12 mouse cellular contexts compared by ENCODE assay signal in the genomic region with DNA sequence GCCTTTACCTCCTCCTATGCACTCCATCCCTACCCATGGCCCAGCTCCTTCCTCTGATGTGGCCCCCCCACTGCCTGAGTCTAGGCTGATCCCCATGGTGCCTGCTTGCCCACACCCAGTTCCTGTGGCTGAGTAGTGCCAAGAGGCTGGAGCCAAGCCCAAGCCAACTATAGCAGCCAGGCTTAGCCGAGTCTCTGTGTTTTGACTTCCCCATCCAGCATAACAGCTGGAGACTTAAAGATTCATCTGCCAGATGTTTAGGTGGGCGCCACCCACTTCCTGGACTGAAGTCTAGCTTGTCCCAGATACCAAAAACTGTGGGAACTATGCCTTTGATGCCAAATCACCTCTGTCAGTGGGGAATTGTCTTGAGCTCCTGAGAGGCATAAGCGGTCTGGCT. TPM values are rescaled to one million over a fixed set of nuclear protein-coding genes. Genes with fewer than 3 reads are reported as not detected.
DNase-seq lines count a peak whose midpoint lies in the region; ATAC-seq and TF ChIP-seq lines count a peak whose summit lies in the region.
"Had no signal": no experiment of that assay in that cellular context is flagged by ENCODE, and none has a peak within 500 bp of the region (broad histone marks: within the 10 kb centered on the region; RNA-seq: fewer than 3 reads in every experiment).

No protein-coding gene starts in this region.

- TF ChIP-seq POLR2A in heart, adult 2 months (IDR thresholded peaks at IDR 0.05; ENCODE audit: insufficient read depth, low read depth, low read length): no peak

- H3K36me3 ChIP-seq in heart, adult 2 months (ENCODE audit: control insufficient read depth, insufficient read depth, low read length): no peaks in the 10 kb centered on the region
- H3K36me3 ChIP-seq in heart, embryonic 12.5 days: peaks cover 6% of the 10 kb centered on the region
- H3K36me3 ChIP-seq in limb, embryonic 15.5 days: 0 out of 2 replicates have a peak, but pooled peaks cover 4% of the 10 kb centered on the region
- H3K36me3 ChIP-seq in hindbrain, embryonic 16.5 days (ENCODE audit: control insufficient read depth, insufficient read depth, low read length): peaks cover under 1% of the 10 kb centered on the region; the same call in 1 of the 2 replicates

- H3K9ac ChIP-seq in heart, adult 2 months (ENCODE audit: low read depth, low read length): no peak overlapping the region
- no peak overlapping the region for H3K9ac ChIP-seq in heart, embryonic 12.5 days
- H3K9ac ChIP-seq in limb, embryonic 15.5 days: no peak overlapping the region
- H3K9ac ChIP-seq in hindbrain, embryonic 16.5 days (ENCODE audit: low read depth, low read length): no peak overlapping the region

- ATAC-seq in heart, embryonic 12.5 days (ENCODE audit: insufficient number of reproducible peaks, low FRiP score): no peak
- no peak for ATAC-seq in limb, embryonic 15.5 days (ENCODE audit: insufficient number of reproducible peaks, low FRiP score, low TSS enrichment, low read depth)
- no peak for ATAC-seq in hindbrain, embryonic 16.5 days
- ATAC-seq: CD4-positive, CD25-positive, alpha-beta regulatory T cell, adult 4 months; forebrain, embryonic 14.5 days had no signal

- H3K9me3 ChIP-seq in heart, embryonic 12.5 days (replicated peaks): no peaks in the 10 kb centered on the region
- H3K9me3 ChIP-seq in limb, embryonic 15.5 days: no peaks in the 10 kb centered on the region
- H3K9me3 ChIP-seq in hindbrain, embryonic 16.5 days (ENCODE audit: control insufficient read depth, low read length): no peaks in the 10 kb centered on the region
- H3K9me3 ChIP-seq: megakaryocyte, embryonic 14.5 days had no signal

- H3K4me1 ChIP-seq in heart, adult 2 months (ENCODE audit: control insufficient read depth, insufficient read depth, low read length): peaks cover 22% of the 10 kb centered on the region
- peaks cover 18% of the 10 kb centered on the region for H3K4me1 ChIP-seq in heart, embryonic 12.5 days (replicated peaks)
- peaks cover 36% of the 10 kb centered on the region for H3K4me1 ChIP-seq in limb, embryonic 15.5 days
- peaks cover 11% of the 10 kb centered on the region for H3K4me1 ChIP-seq in hindbrain, embryonic 16.5 days (ENCODE audit: control insufficient read depth, insufficient read depth, low read depth, low read length)

- TF ChIP-seq CTCF in heart, adult 2 months (IDR thresholded peaks at IDR 0.05): no peak

- peak; percentile 58 to 70 for DNase-seq in heart, adult 2 months
- peak; percentile 36 for DNase-seq in 416B (ENCODE audit: low read depth)
- peak; percentile 25 to 38 for DNase-seq in gastrocnemius, adult 8-10 months (ENCODE audit: low spot score in 2 of 2)
- no peak for DNase-seq in ovary, postnatal 36 days (ENCODE audit: low spot score)
- no peak for DNase-seq in retina, embryonic 14.5 days (ENCODE audit: low spot score)
- DNase-seq: cerebellum, adult 9-10 months had no signal

- H3K27me3 ChIP-seq in heart, adult 2 months (ENCODE audit: control insufficient read depth, insufficient read depth, low read length): no peaks in the 10 kb centered on the region
- no peaks in the 10 kb centered on the region for H3K27me3 ChIP-seq in heart, embryonic 12.5 days (replicated peaks)
- no peaks in the 10 kb centered on the region for H3K27me3 ChIP-seq in limb, embryonic 15.5 days
- no peaks in the 10 kb centered on the region for H3K27me3 ChIP-seq in hindbrain, embryonic 16.5 days (replicated peaks; ENCODE audit: control insufficient read depth, insufficient read depth, low read length)

- TF ChIP-seq EP300 in heart, adult 2 months (IDR thresholded peaks at IDR 0.05; ENCODE audit: insufficient read depth, low read depth, low read length): 0 out of 2 replicates have a peak, but pooled peaks have one; percentile 44

- H3K79me2 ChIP-seq in heart, adult 2 months (replicated peaks; ENCODE audit: control insufficient read depth, insufficient read depth, low read length): no peaks in the 10 kb centered on the region

- WGBS in heart, adult 2 months: 37% methylated on average over 3 of the region's 3 CpGs
- 58% methylated on average over 3 of the region's 3 CpGs for WGBS in heart, embryonic 12.5 days
- 43% methylated on average over 3 of the region's 3 CpGs for WGBS in limb, embryonic 15.5 days
- WGBS in hindbrain, embryonic 16.5 days: 82% methylated on average over 3 of the region's 3 CpGs

- no peak overlapping the region for H3K4me3 ChIP-seq in heart, adult 2 months
- H3K4me3 ChIP-seq in heart, embryonic 12.5 days: no peak overlapping the region
- no peak overlapping the region for H3K4me3 ChIP-seq in limb, embryonic 15.5 days
- H3K4me3 ChIP-seq in hindbrain, embryonic 16.5 days (ENCODE audit: low read length): no peak overlapping the region
- H3K4me3 ChIP-seq: megakaryocyte, embryonic 14.5 days had no signal

- H3K4me2 ChIP-seq in heart, embryonic 12.5 days: no peak overlapping the region
- no peak overlapping the region for H3K4me2 ChIP-seq in limb, embryonic 15.5 days
- no peak overlapping the region for H3K4me2 ChIP-seq in hindbrain, embryonic 16.5 days (ENCODE audit: low read length)

- intact Hi-C loops in heart, adult 2 months (cut with DNase I): loop anchor here (2.0 kb wide), 1 partner anchor 35 kb away; a partner anchor contains a TSS

- H3K27ac ChIP-seq in heart, adult 2 months: peak overlapping the region; percentile 26
- H3K27ac ChIP-seq in heart, embryonic 12.5 days (ENCODE audit: poor library complexity, severe bottlenecking): no peak overlapping the region
- H3K27ac ChIP-seq in limb, embryonic 15.5 days: peak overlapping the region; percentile 24; the same call in 1 of the 2 replicates
- no peak overlapping the region for H3K27ac ChIP-seq in hindbrain, embryonic 16.5 days (ENCODE audit: low read depth, low read length)

RNA-seq across cellular contexts. Expression of a gene that starts 34.2 kb away (rescaled TPM):
- 1 to 10 TPM; 5.3 to 7.4 TPM for total RNA-seq in heart, adult 2 months (2021)
- polyA plus RNA-seq in heart, adult 2 months (2012; rRNA removed): 5.5 and 8.5 TPM in 2 replicates
- polyA plus RNA-seq in heart, embryonic 12.5 days (2016; fragmentation: Nextera tagmentation; extraction: Ambion mirVana): 7.8 and 8.0 TPM in 2 replicates
- 1 to 10 TPM; 3.1 to 6.1 (median 3.7) TPM for total RNA-seq in gastrocnemius, adult 8-10 months (2022)
- 20.5 and 20.9 TPM in 2 replicates for polyA plus RNA-seq in limb, embryonic 15.5 days (2015; fragmentation: Nextera tagmentation; extraction: Ambion mirVana)
- polyA plus RNA-seq in hindbrain, embryonic 16.5 days (2015; fragmentation: Nextera tagmentation; extraction: Ambion mirVana): 16.4 and 19.3 TPM in 2 replicates

RNA-seq across cellular contexts. Expression of a gene that starts 34.4 kb away (rescaled TPM):
- 1 to 10 TPM; 3.4 to 3.9 TPM for total RNA-seq in heart, adult 2 months (2021)
- polyA plus RNA-seq in heart, adult 2 months (2012; rRNA removed): 3.1 and 3.4 TPM in 2 replicates
- polyA plus RNA-seq in heart, embryonic 12.5 days (2016; fragmentation: Nextera tagmentation; extraction: Ambion mirVana): 1.1 TPM in 2 replicates
- total RNA-seq in gastrocnemius, adult 8-10 months (2022): 1 to 10 TPM; 2.9 to 4.6 (median 3.7) TPM
- polyA plus RNA-seq in limb, embryonic 15.5 days (2015; fragmentation: Nextera tagmentation; extraction: Ambion mirVana): 3.4 and 4.2 TPM in 2 replicates
- polyA plus RNA-seq in hindbrain, embryonic 16.5 days (2015; fragmentation: Nextera tagmentation; extraction: Ambion mirVana): 3.2 and 3.6 TPM in 2 replicates

RNA-seq across cellular contexts. Expression of a gene that starts 37.6 kb away (rescaled TPM):
- total RNA-seq in heart, adult 2 months (2021): 100 to 1,000 TPM; 139 to 150 TPM
- 208 and 236 TPM in 2 replicates for polyA plus RNA-seq in heart, adult 2 months (2012; rRNA removed)
- polyA plus RNA-seq in heart, embryonic 12.5 days (2016; fragmentation: Nextera tagmentation; extraction: Ambion mirVana): 88.2 and 90.8 TPM in 2 replicates
- 10 to 100 TPM; 36.7 to 39.9 (median 38.5) TPM for total RNA-seq in gastrocnemius, adult 8-10 months (2022)
- 119 and 127 TPM in 2 replicates for polyA plus RNA-seq in limb, embryonic 15.5 days (2015; fragmentation: Nextera tagmentation; extraction: Ambion mirVana)
- 119 and 123 TPM in 2 replicates for polyA plus RNA-seq in hindbrain, embryonic 16.5 days (2015; fragmentation: Nextera tagmentation; extraction: Ambion mirVana)

RNA-seq across cellular contexts. Expression of a gene that starts 38.1 kb away (rescaled TPM):
- total RNA-seq in heart, adult 2 months (2021): 10 to 100 TPM; 37.6 to 39.7 TPM
- polyA plus RNA-seq in heart, adult 2 months (2012; rRNA removed): 35.1 and 36.1 TPM in 2 replicates
- polyA plus RNA-seq in heart, embryonic 12.5 days (2016; fragmentation: Nextera tagmentation; extraction: Ambion mirVana): 34.9 and 37.2 TPM in 2 replicates
- 10 to 100 TPM; 17.2 to 23.5 (median 21.3) TPM for total RNA-seq in gastrocnemius, adult 8-10 months (2022)
- polyA plus RNA-seq in limb, embryonic 15.5 days (2015; fragmentation: Nextera tagmentation; extraction: Ambion mirVana): 16.5 and 16.8 TPM in 2 replicates
- polyA plus RNA-seq in hindbrain, embryonic 16.5 days (2015; fragmentation: Nextera tagmentation; extraction: Ambion mirVana): 37.5 and 40.6 TPM in 2 replicates

Comparison
In these comparisons a context has a peak if more than half of its experiments do, and no peak if none do; other contexts are left out.
1. H3K27ac ChIP-seq: peak in heart, adult 2 months (single experiment) and limb, embryonic 15.5 days (single experiment); none in heart, embryonic 12.5 days (single experiment) and hindbrain, embryonic 16.5 days (single experiment).
2. DNase-seq: peak in heart, adult 2 months (2 of 2), 416B (single experiment) and gastrocnemius, adult 8-10 months (2 of 2); none in ovary, postnatal 36 days (single experiment) and retina, embryonic 14.5 days (single experiment).